Mouse (Mus musculus) CH12.LX (cell line): ENCODE measurements around the gene Kremen2. TPM values are rescaled to one million over a fixed set of nuclear protein-coding genes. Genes with fewer than 3 reads are reported as not detected.
A peak's percentile ranks its signal among the peaks of the same experiment; 100 is the strongest.

Source experiments
- DNase-seq: peaks from one replicate; pipeline ENCODE4 v3.0.0-alpha.2; 2013; ENCODE audit errors: extremely low read depth
- H3K27ac ChIP-seq: 2 replicates; pipeline ENCODE4 v1.5.1; 2012; ENCODE audit warnings: low read depth, mild to moderate bottlenecking, control low read depth, moderate library complexity; ENCODE audit not compliant: insufficient read depth
- H3K27me3 ChIP-seq: replicated peaks from 2 replicates; pipeline ENCODE3; 2012; ENCODE audit warnings: inconsistent platforms
- H3K36me3 ChIP-seq, 2 experiments: replicated peaks in 1 of 2; 2 replicates each; pipeline versions ENCODE3 to v1.6.1; 2012; ENCODE audit warnings: inconsistent platforms in 1 of 2, low read length in 1 of 2, mild to moderate bottlenecking in 1 of 2, mixed read lengths in 1 of 2, moderate library complexity in 1 of 2; ENCODE audit not compliant: control insufficient read depth in 1 of 2, insufficient read depth in 1 of 2
- H3K4me1 ChIP-seq, 2 experiments: 2 replicates each; pipeline ENCODE4 v1.6.1; 2012; ENCODE audit warnings: inconsistent platforms in 1 of 2, moderate library complexity in 1 of 2; ENCODE audit not compliant: insufficient read depth in 2 of 2, control insufficient read depth in 1 of 2
- H3K4me2 ChIP-seq: 2 replicates; pipeline ENCODE4 v1.6.1; 2012; ENCODE audit warnings: low read depth, mild to moderate bottlenecking, control low read depth; ENCODE audit not compliant: poor library complexity, insufficient read depth, severe bottlenecking
- H3K4me3 ChIP-seq, 3 experiments: fragments of 150-350 bp in 1 of 3; sonication (generic) in 1 of 3; replicated peaks in 1 of 3; 2 replicates each; pipeline versions ENCODE3 to v1.5.1; 2011 to 2012; ENCODE audit warnings: low read depth in 2 of 3, low read length in 2 of 3, mild to moderate bottlenecking in 2 of 3, moderate library complexity in 2 of 3, control low read depth in 1 of 3, improper control_type of control experiment in 1 of 3, inconsistent platforms in 1 of 3, mixed read lengths in 1 of 3; ENCODE audit not compliant: poor library complexity in 1 of 3
- H3K79me2 ChIP-seq: replicated peaks from 2 replicates; pipeline ENCODE4 v1.6.1; 2012; ENCODE audit warnings: mild to moderate bottlenecking, moderate library complexity; ENCODE audit not compliant: control insufficient read depth, poor library complexity, insufficient read depth, severe bottlenecking; ENCODE audit errors: extremely low read depth
- H3K9ac ChIP-seq: 2 replicates; pipeline ENCODE4 v1.6.1; 2012; ENCODE audit warnings: low read depth, mild to moderate bottlenecking, control low read depth, moderate library complexity; ENCODE audit not compliant: insufficient read depth
- H3K9me3 ChIP-seq: replicated peaks from 2 replicates; pipeline ENCODE3; 2012; ENCODE audit warnings: low read length, inconsistent platforms, mixed read lengths
- BHLHE40 ChIP-seq: IDR thresholded peaks from 2 replicates; pipeline ENCODE4 v1.6.1; 2011; ENCODE audit warnings: mild to moderate bottlenecking, low read depth, low read length, improper control_type of control experiment
- CHD1 ChIP-seq: IDR thresholded peaks from 2 replicates; pipeline ENCODE4 v1.6.1; 2012; ENCODE audit warnings: low read depth, low read length, improper control_type of control experiment, inconsistent platforms
- CTCF ChIP-seq, 2 experiments: IDR thresholded peaks in 1 of 2; conservative IDR thresholded peaks in 1 of 2; 2 replicates each; pipeline ENCODE4 v1.5.1; 2011 to 2012; ENCODE audit warnings: low read depth in 2 of 2, low read length in 2 of 2, improper control_type of control experiment in 1 of 2, inconsistent platforms in 1 of 2, mild to moderate bottlenecking in 1 of 2, moderate library complexity in 1 of 2
- E2F4 ChIP-seq: IDR thresholded peaks from 2 replicates; pipeline ENCODE4 v1.6.1; 2011; ENCODE audit warnings: low read depth, low read length, improper control_type of control experiment; ENCODE audit not compliant: insufficient replicate concordance
- ELF1 ChIP-seq: IDR thresholded peaks from 2 replicates; pipeline ENCODE4 v1.6.1; 2014; ENCODE audit warnings: low read depth, mild to moderate bottlenecking, inconsistent platforms, low read length, improper control_type of control experiment
- EP300 ChIP-seq: IDR thresholded peaks from 2 replicates; pipeline ENCODE4 v1.6.1; 2011; ENCODE audit warnings: low read length, improper control_type of control experiment
- GABPA ChIP-seq: IDR thresholded peaks from 2 replicates; pipeline ENCODE4 v1.6.1; 2012; ENCODE audit warnings: low read depth, low read length, improper control_type of control experiment, inconsistent platforms; ENCODE audit not compliant: insufficient replicate concordance
- HCFC1 ChIP-seq: IDR thresholded peaks from 2 replicates; pipeline ENCODE4 v1.6.1; 2012; ENCODE audit warnings: low read depth, mild to moderate bottlenecking, inconsistent platforms, low read length, improper control_type of control experiment
- IRF4 ChIP-seq: IDR thresholded peaks from 2 replicates; pipeline ENCODE4 v1.6.1; 2014; ENCODE audit warnings: low read depth, mild to moderate bottlenecking, inconsistent platforms, low read length, improper control_type of control experiment
- JUND ChIP-seq: conservative IDR thresholded peaks from 2 replicates; pipeline ENCODE4 v1.6.1; 2011; ENCODE audit warnings: low read depth, low read length, improper control_type of control experiment
- KAT2A ChIP-seq: IDR thresholded peaks from 2 replicates; pipeline ENCODE4 v1.6.1; 2012; ENCODE audit warnings: low read length, improper control_type of control experiment, inconsistent platforms; ENCODE audit not compliant: insufficient replicate concordance
- MAX ChIP-seq: IDR thresholded peaks from 2 replicates; pipeline ENCODE4 v1.6.1; 2011; ENCODE audit warnings: low read length, improper control_type of control experiment
- MYC ChIP-seq: IDR thresholded peaks from 2 replicates; pipeline ENCODE4 v1.6.1; 2011; ENCODE audit warnings: low read depth, mild to moderate bottlenecking, improper control_type of control experiment, low read length
- PAX5 ChIP-seq: IDR thresholded peaks from 2 replicates; pipeline ENCODE4 v1.6.1; 2012; ENCODE audit warnings: low read length, inconsistent platforms, mixed read lengths
- POLR2A ChIP-seq: IDR thresholded peaks from 2 replicates; pipeline ENCODE4 v1.6.1; 2011; ENCODE audit warnings: low read depth, mild to moderate bottlenecking, improper control_type of control experiment, low read length
- RAD21 ChIP-seq: IDR thresholded peaks from 2 replicates; pipeline ENCODE4 v1.6.1; 2011; ENCODE audit warnings: low read depth, mild to moderate bottlenecking, low read length, improper control_type of control experiment, moderate library complexity
- RCOR1 ChIP-seq: conservative IDR thresholded peaks from 2 replicates; pipeline ENCODE4 v1.6.1; 2012; ENCODE audit warnings: low read depth, mild to moderate bottlenecking, inconsistent platforms, low read length, improper control_type of control experiment
- SMC3 ChIP-seq: IDR thresholded peaks from 2 replicates; pipeline ENCODE4 v1.6.1; 2011; ENCODE audit warnings: low read depth, low read length, improper control_type of control experiment
- TBP ChIP-seq: conservative IDR thresholded peaks from 2 replicates; pipeline ENCODE4 v1.6.1; 2011; ENCODE audit warnings: low read depth, low read length, improper control_type of control experiment
- TCF12 ChIP-seq: IDR thresholded peaks from 2 replicates; pipeline ENCODE4 v1.6.1; 2014; ENCODE audit warnings: low read depth, mild to moderate bottlenecking, inconsistent platforms, low read length, improper control_type of control experiment
- UBTF ChIP-seq: IDR thresholded peaks from 2 replicates; pipeline ENCODE4 v1.6.1; 2012; ENCODE audit warnings: low read depth, mild to moderate bottlenecking, inconsistent platforms, low read length, improper control_type of control experiment, moderate library complexity
- USF1 ChIP-seq: IDR thresholded peaks from 2 replicates; pipeline ENCODE4 v1.6.1; 2014; ENCODE audit warnings: low read depth, mild to moderate bottlenecking, inconsistent platforms, low read length, improper control_type of control experiment
- USF2 ChIP-seq: conservative IDR thresholded peaks from 2 replicates; pipeline ENCODE4 v1.6.1; 2011; ENCODE audit warnings: low read depth, low read length, improper control_type of control experiment
- ZC3H11A ChIP-seq: IDR thresholded peaks from 2 replicates; pipeline ENCODE4 v1.6.1; 2012; ENCODE audit warnings: low read depth, mild to moderate bottlenecking, inconsistent platforms, low read length, improper control_type of control experiment
- ZMIZ1 ChIP-seq: IDR thresholded peaks from 2 replicates; pipeline ENCODE4 v1.6.1; 2012; ENCODE audit warnings: low read depth, mild to moderate bottlenecking, inconsistent platforms, low read length, improper control_type of control experiment
- dilution Hi-C: fragments of 300-500 bp; cut with MboI; formaldehyde crosslinking; loops from 2 replicates; pipeline ENCODE4 v1.14.3; 2020; ENCODE audit warnings: low sequenced_read_pairs; ENCODE audit not compliant: extremely low pct_unique_long_range_greater_than_20kb, extremely low pct_ligation_motif_present
- in situ Hi-C: fragments of 300-500 bp; cut with MboI; formaldehyde crosslinking; loops from 3 replicates; pipeline ENCODE4 v1.14.3; 2019; ENCODE audit warnings: low sequenced_read_pairs, low pct_ligation_motif_present, low pct_unique_long_range_greater_than_20kb, mixed read lengths
- polyA plus RNA-seq: library from polyadenylated mRNA; unstranded; fragments of >175 nt; gene quantifications from 2 replicates; pipeline ENCODE4 v1.2.1, GENCODE M21; 2012; ENCODE audit warnings: low read depth; ENCODE audit not compliant: insufficient read length
- total RNA-seq, 2 experiments: library from RNA; depleted of rRNA; stranded (reverse); fragments of 300-350 nt in 1 of 2; fragments of >200 nt in 1 of 2; gene quantifications; 2 replicates each; pipeline ENCODE4 v1.2.3; 2012 to 2014

The Kremen2 gene
- total and polyA plus RNA-seq, 3 experiments, result 0.21 to 0.55 (median 0.23) TPM

DNA sequence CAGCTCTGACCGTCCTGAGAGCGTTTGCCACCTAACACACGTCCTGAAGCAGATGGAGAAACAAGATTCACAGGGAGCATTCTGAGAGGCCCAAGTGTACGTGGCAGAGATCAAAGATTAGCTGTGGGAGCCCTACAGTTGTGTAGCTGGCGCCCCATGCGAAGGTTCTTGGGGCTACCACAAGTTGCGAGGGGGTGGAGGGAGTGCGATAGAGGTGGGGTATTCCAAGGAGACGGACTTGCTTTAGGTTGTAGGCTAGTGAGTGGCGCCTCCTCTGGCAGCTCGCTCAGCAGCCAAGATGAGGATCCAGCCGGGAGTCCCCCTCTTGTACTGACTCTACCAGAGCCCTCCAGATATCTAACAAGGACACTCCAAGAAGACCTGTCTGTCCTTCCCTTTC, 678 bp upstream of the Kremen2 start:
- dilution Hi-C loops (no loop called here), in situ Hi-C loops (no loop called here)
- TF ChIP-seq CHD1 (no peak), POLR2A (no peak), BHLHE40 (no peak), PAX5 (no peak), ELF1 (no peak), KAT2A (no peak), CTCF (conservative IDR thresholded peaks at IDR 0.05 in 1 of 2, IDR thresholded peaks at IDR 0.05 in 1 of 2; ENCODE audit: low read depth in 2 of 2, low read length in 2 of 2) (peak in 1 of 2 experiments; percentile 56; a peak in 2 of 4 replicates), MAX (no peak), ZMIZ1 (no peak), MYC (no peak), ZC3H11A (no peak), USF2 (no peak), GABPA (no peak), E2F4 (no peak), RAD21 (peak; percentile 14), IRF4 (no peak)
- Histone ChIP-seq H3K9ac (0 out of 2 replicates have a peak overlapping the region, but pooled peaks have one; percentile 23), H3K4me1 (peaks cover 32 to 55% of the 10 kb centered on the region in 2 experiments), H3K36me3 (peaks cover 2 to 9% of the 10 kb centered on the region in 2 experiments), H3K4me2 (peak overlapping the region; percentile 17; the same call in 1 of the 2 replicates), H3K27me3 (peaks cover 47% of the 10 kb centered on the region), H3K9me3 (no peaks in the 10 kb centered on the region), H3K27ac (no peak overlapping the region), H3K79me2 (no peaks in the 10 kb centered on the region), H3K4me3 (peak overlapping the region in 1 of 3 experiments; percentile 2)
- no peak for DNase-seq

GRCm38 (mm10) chr17:23744651-23745050, 982 bp downstream of the Kremen2 start:
- no peak overlapping the region for H3K27ac ChIP-seq
- H3K27me3 ChIP-seq, result peaks cover 61% of the 10 kb centered on the region
- in situ Hi-C loops (no loop called here), dilution Hi-C loops (no loop called here)
- no peaks in the 10 kb centered on the region for H3K36me3 ChIP-seq
- no peak for DNase-seq
- H3K9ac ChIP-seq, result no peak overlapping the region
- no peak overlapping the region for H3K4me2 ChIP-seq
- TF ChIP-seq HCFC1 (no peak), IRF4 (no peak), CHD1 (no peak), MAX (no peak), EP300 (no peak), JUND (no peak), USF1 (no peak), UBTF (no peak), ZMIZ1 (no peak), TBP (no peak), POLR2A (no peak), SMC3 (no peak), E2F4 (no peak), GABPA (no peak), TCF12 (no peak), RCOR1 (no peak), USF2 (no peak)
- no peaks in the 10 kb centered on the region for H3K9me3 ChIP-seq
- H3K4me3 ChIP-seq, result no peak overlapping the region
- no peaks in the 10 kb centered on the region for H3K79me2 ChIP-seq
- H3K4me1 ChIP-seq, result peaks cover 35 to 60% of the 10 kb centered on the region in 2 experiments
